Mouse (Mus musculus) small intestine, adult 2 months (tissue): ENCODE results near the gene Rsc1a1.

Experiments used
- CTCF ChIP-seq: fragments of 200-500 bp; IDR thresholded peaks from 2 replicates; pipeline ENCODE4 v1.5.1; 2012; ENCODE audit warnings: low read depth, mild to moderate bottlenecking, control low read depth, inconsistent platforms, low read length, moderate library complexity, mixed read lengths; ENCODE audit not compliant: insufficient replicate concordance, insufficient read length; ENCODE audit errors: extremely low read depth
- POLR2A ChIP-seq: fragments of 200-500 bp; IDR thresholded peaks from 2 replicates; pipeline ENCODE4 v1.6.1; 2012; ENCODE audit warnings: low read depth, mild to moderate bottlenecking, control low read depth, inconsistent platforms, low read length, moderate library complexity

DNA sequence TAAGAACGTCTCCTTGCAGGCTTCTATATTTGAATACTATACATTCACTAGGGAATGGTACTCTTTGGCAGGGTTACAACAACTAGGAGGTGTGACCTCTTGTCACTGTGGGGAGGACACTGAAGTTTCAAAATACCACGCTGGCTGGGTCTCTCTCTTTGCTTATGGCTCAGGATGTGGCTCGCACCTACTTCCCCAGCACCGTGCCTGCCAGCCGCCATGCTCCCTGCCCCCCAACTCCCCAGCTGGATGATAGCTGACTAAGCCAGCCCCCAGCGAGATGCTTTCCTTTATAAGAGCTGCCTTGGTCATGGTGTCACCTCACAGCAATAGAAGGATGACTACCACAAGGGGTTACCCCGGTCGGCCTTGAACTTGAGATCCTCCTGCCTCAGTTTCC, 32.4 kb downstream of the Rsc1a1 start:
- TF ChIP-seq CTCF, result no peak
- TF ChIP-seq POLR2A, result no peak
